Mouse (Mus musculus) forebrain, embryonic 11.5 days (tissue): ENCODE measurements at regions not wholly inside any gene's neighbourhood (a gene's known extent, or its start where the extent isn't known, plus 50 kb on each side); places are given as distances from the start of the nearest gene placed in this dataset.

ENCODE experiments used
- ATAC-seq: fragments of 200-750 bp; cut with Nextera tagmentation; replicated peaks from 2 replicates; pipeline ENCODE4 v1.8.0; 2017; ENCODE audit warnings: moderate TSS enrichment; ENCODE audit not compliant: low FRiP score
- DNase-seq: peaks from one replicate; pipeline ENCODE4 v3.0.0-alpha.2; 2017; ENCODE audit warnings: low spot score
- H3K27ac ChIP-seq: fragments of 300-500 bp; sonication (generic); 2 replicates; pipeline ENCODE4 v1.5.1; 2014; ENCODE audit warnings: low read depth, low read length
- H3K27me3 ChIP-seq: fragments of 300-500 bp; sonication (generic); 2 replicates; pipeline ENCODE4 v1.6.1; 2014; ENCODE audit warnings: mild to moderate bottlenecking, low read length, mixed read lengths; ENCODE audit not compliant: control insufficient read depth, insufficient read depth
- H3K36me3 ChIP-seq: fragments of 300-500 bp; sonication (generic); 2 replicates; pipeline ENCODE4 v1.6.1; 2014; ENCODE audit warnings: mild to moderate bottlenecking, low read length, moderate library complexity, mixed read lengths; ENCODE audit not compliant: control insufficient read depth, insufficient read depth
- H3K4me1 ChIP-seq: fragments of 300-500 bp; sonication (generic); replicated peaks from 2 replicates; pipeline ENCODE4 v1.6.1; 2014; ENCODE audit warnings: low read length, mixed read lengths; ENCODE audit not compliant: control insufficient read depth, insufficient read depth
- H3K4me2 ChIP-seq: fragments of 300-500 bp; sonication (generic); 2 replicates; pipeline ENCODE4 v1.6.1; 2014; ENCODE audit warnings: low read depth, mild to moderate bottlenecking, low read length, moderate library complexity, mixed read lengths; ENCODE audit not compliant: severe bottlenecking
- H3K4me3 ChIP-seq: fragments of 300-500 bp; sonication (generic); 2 replicates; pipeline ENCODE4 v1.5.1; 2014; ENCODE audit warnings: low read depth, low read length
- H3K9ac ChIP-seq: fragments of 300-500 bp; sonication (generic); 2 replicates; pipeline ENCODE4 v1.6.1; 2014; ENCODE audit warnings: low read length
- H3K9me3 ChIP-seq: fragments of 300-500 bp; sonication (generic); 2 replicates; pipeline ENCODE4 v1.6.1; 2016; ENCODE audit warnings: low read length, mixed read lengths; ENCODE audit not compliant: control insufficient read depth
- WGBS: fragments of 180-500 bp; shearing (Covaris S2); extraction: QIAGEN DNeasy Blood & Tissue Kit; methylation state at CpG from one replicate; pipeline ENCODE4 v1.1.7; 2014; 5-methylcytosine and 5-hydroxymethylcytosine counted together

GRCm38 (mm10) chr5:127129495-127129894, 112.1 kb upstream of the Tmem132c start:
- no peak for ATAC-seq
- WGBS = 87% methylated on average over 7 of the region's 7 CpGs
- no peak overlapping the region for H3K4me3 ChIP-seq
- H3K4me1 ChIP-seq = no peaks in the 10 kb centered on the region
- no peak overlapping the region for H3K4me2 ChIP-seq
- no peaks in the 10 kb centered on the region for H3K27me3 ChIP-seq
- no peak overlapping the region for H3K27ac ChIP-seq
- H3K9ac ChIP-seq = no peak overlapping the region
- H3K36me3 ChIP-seq = no peaks in the 10 kb centered on the region
- H3K9me3 ChIP-seq = no peaks in the 10 kb centered on the region; the same call in 1 of the 2 replicates
- DNase-seq = no peak

GRCm38 (mm10) chr5:127134441-127134840, 107.2 kb upstream of the Tmem132c start:
- 76% methylated on average over 6 of the region's 6 CpGs for WGBS
- no peak for ATAC-seq

GRCm38 (mm10) chr5:127140651-127141050, 101.0 kb upstream of the Tmem132c start:
- no peaks in the 10 kb centered on the region for H3K27me3 ChIP-seq
- WGBS = 72% methylated on average over 2 of the region's 2 CpGs
- no peaks in the 10 kb centered on the region for H3K36me3 ChIP-seq
- H3K27ac ChIP-seq = no peak overlapping the region
- no peak overlapping the region for H3K9ac ChIP-seq
- H3K9me3 ChIP-seq = no peaks in the 10 kb centered on the region
- H3K4me1 ChIP-seq = no peaks in the 10 kb centered on the region
- ATAC-seq (no peak), DNase-seq (no peak)
- H3K4me2 ChIP-seq = no peak overlapping the region
- H3K4me3 ChIP-seq = no peak overlapping the region

More at GRCm38 (mm10) chr5:127134441-127134840, 107.2 kb upstream of the Tmem132c start:
- no peak overlapping the region for H3K4me3 ChIP-seq
- no peaks in the 10 kb centered on the region for H3K4me1 ChIP-seq
- no peak overlapping the region for H3K27ac ChIP-seq
- H3K27me3 ChIP-seq = no peaks in the 10 kb centered on the region
- no peaks in the 10 kb centered on the region; the same call in 1 of the 2 replicates for H3K9me3 ChIP-seq
- H3K36me3 ChIP-seq = no peaks in the 10 kb centered on the region
- H3K9ac ChIP-seq = no peak overlapping the region
- no peak overlapping the region for H3K4me2 ChIP-seq
- no peak for DNase-seq

- H3K4me2 ChIP-seq = no peak overlapping the region
- whole genome bisulfite sequencing = 44% methylated on average over 3 of the region's 3 CpGs
- H3K9me3 ChIP-seq = no peaks in the 10 kb centered on the region
- H3K27me3 ChIP-seq = no peaks in the 10 kb centered on the region
- no peaks in the 10 kb centered on the region for H3K4me1 ChIP-seq
- DNase-seq (peak; percentile 58), ATAC-seq (no peak)
- H3K4me3 ChIP-seq = no peak overlapping the region
- no peaks in the 10 kb centered on the region for H3K36me3 ChIP-seq
- H3K9ac ChIP-seq = no peak overlapping the region
- no peak overlapping the region for H3K27ac ChIP-seq
These were observed 81.3 kb upstream of the Tmem132c start for GRCm38 (mm10) chr5:127160292-127160691.

- DNase-seq = no peak
- WGBS = 40% methylated on average over 6 of the region's 6 CpGs
- no peaks in the 10 kb centered on the region for H3K27me3 ChIP-seq
These were observed 78.2 kb upstream of the Tmem132c start for GRCm38 (mm10) chr5:127163376-127163775.

GRCm38 (mm10) chr5:127189021-127189420, 52.6 kb upstream of the Tmem132c start:
- DNase-seq = no peak
- Histone ChIP-seq H3K4me3 (no peak overlapping the region), H3K9me3 (no peaks in the 10 kb centered on the region), H3K9ac (no peak overlapping the region), H3K4me2 (no peak overlapping the region), H3K36me3 (no peaks in the 10 kb centered on the region), H3K4me1 (no peaks in the 10 kb centered on the region), H3K27ac (no peak overlapping the region), H3K27me3 (no peaks in the 10 kb centered on the region)
- no peak for ATAC-seq
- WGBS = 95% methylated on average over 4 of the region's 4 CpGs

More at GRCm38 (mm10) chr5:127163376-127163775, 78.2 kb upstream of the Tmem132c start:
- Histone ChIP-seq H3K4me2 (no peak overlapping the region), H3K4me3 (no peak overlapping the region), H3K27ac (no peak overlapping the region), H3K9ac (no peak overlapping the region), H3K36me3 (no peaks in the 10 kb centered on the region), H3K9me3 (no peaks in the 10 kb centered on the region), H3K4me1 (no peaks in the 10 kb centered on the region)
- ATAC-seq = no peak
